Mouse (Mus musculus) heart, postnatal 0 days (tissue): Measurements from ENCODE around the gene Ttll13.

Experiments used
- CTCF ChIP-seq: IDR thresholded peaks from 2 replicates; pipeline ENCODE4 v1.5.1; 2016; ENCODE audit warnings: antibody characterized with exemption, control low read depth, low read depth
- EP300 ChIP-seq: IDR thresholded peaks from 2 replicates; pipeline ENCODE4 v1.6.1; 2016; ENCODE audit warnings: antibody characterized with exemption, low read depth

DNA sequence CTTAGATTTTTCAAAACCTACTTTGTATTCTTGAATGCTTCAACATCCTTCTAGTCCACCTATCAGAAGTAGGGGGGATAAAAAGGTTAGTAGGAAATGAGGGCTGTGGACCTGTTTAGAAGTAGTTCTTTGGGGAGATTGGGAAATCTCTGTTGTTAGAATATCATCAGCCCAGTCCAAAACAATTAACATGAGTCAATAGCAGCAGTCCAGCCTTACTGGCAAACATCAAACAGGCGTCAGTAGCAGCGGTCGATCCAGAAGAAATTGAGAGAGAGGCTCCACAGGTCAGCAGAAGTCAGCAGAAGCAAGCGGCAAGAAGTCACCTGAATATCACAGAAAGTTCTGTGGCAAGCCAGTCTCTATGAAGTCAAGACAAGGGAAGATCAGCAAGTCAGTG lies 1.3 kb upstream of the Ttll13 start:
- TF ChIP-seq CTCF, result no peak
- TF ChIP-seq EP300, result no peak
